Mouse (Mus musculus) central nervous system, embryonic 14 days (tissue): ENCODE results near the gene Tubb1. TPM values are rescaled to one million over a fixed set of nuclear protein-coding genes. Genes with fewer than 3 reads are reported as not detected.

Experiments
- polyA plus RNA-seq: library from polyadenylated mRNA; depleted of rRNA; stranded (reverse); fragments of >200 nt; gene quantifications from 2 replicates; pipeline ENCODE4 v1.2.3, GENCODE M21; 2012; rRNA removed

Tubb1 gene
- 0.81 and 0.83 TPM in 2 replicates for polyA plus RNA-seq

DNA sequence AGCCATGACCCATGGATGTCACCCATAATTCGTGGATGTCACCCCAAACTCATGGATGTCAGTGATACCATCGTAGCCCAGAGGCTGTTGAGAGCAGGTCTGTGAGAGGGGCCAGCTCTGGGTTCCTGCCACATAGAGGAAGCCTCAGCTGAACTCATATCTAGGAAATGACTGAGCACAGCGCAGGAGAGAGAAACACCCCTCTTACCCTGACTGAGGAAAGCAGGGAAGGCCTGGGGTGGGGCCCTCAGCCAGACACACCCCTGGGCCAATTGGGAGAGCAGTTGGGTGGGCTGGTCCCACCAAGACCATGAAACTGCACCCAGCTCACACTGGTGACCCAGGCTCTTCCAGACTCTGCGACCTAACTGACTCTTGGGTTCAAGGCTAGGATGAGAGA is at the start of gene Tubb1:
Tubb1 (plus strand) TSS at position 343 of the 400 bp plus-strand sequence.

DNA sequence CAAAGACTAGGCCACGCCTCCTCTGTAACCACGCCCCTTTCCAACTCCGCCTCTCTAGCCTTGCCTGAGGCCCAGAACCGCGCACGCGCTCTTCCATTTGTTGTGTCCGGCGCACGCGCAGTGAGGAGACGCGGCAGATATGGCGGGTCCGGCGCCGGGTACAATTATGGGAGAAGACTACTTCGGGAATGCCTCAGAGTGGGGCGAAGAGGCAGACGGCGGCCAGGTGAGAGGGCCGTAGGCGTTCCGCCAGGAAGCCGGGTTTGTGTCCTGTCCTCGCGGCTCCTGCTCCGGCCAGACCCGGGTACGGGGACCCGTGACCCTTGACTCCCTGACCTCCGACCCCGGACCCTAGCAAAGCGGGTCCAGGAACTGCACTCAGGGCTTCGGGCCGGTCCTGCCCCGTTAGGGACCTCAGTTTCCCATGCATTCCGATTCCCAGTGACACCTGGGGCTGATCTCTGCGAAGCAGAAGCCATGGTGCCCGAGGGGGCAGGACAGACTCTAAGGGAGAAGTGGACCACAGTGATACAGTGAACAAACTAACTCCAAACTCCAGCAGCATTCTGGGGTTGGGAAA is 34.7 kb upstream of the Tubb1 start, which contains the start of gene Nelfcd:
Nelfcd (plus strand) TSS at position 74 of the 580 bp plus-strand sequence.

DNA sequence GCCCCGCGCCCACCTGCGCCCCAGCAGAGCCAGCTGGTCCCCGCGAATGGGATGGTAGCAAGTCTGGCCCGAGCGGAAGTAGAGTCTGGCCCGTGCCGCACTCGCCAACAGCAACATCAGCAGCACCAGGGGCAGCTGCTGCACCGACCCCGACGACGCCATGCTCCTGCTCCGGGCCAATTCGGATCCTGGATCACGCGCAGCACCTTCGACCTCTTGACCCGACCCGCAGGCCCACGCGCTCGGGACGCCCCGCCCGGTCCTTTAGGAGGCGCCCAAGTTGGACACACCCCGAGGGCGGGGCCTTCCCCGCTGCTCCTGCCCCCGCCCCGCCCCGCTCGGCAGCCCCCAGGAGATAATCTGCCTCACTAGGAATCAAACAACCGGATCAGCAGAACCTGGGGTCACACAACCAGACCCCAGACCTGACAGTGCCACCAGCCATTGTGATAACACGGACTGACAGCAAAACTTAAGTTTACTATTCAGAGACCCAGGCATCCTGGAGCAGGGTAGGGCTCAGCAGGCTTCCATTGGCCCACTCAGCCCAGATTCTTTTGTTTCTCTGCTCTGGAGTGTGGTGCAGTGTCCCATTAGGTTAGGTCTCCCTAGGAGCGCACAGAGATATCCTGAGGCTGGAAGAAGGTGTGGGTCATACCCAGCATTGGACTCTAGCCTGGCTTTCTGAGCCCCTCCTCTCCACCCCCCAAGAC is 11.6 kb upstream of the Tubb1 start, which contains the start of gene Ctsz:
Ctsz (minus strand) TSS at position 303 of the 713 bp plus-strand sequence.

DNA sequence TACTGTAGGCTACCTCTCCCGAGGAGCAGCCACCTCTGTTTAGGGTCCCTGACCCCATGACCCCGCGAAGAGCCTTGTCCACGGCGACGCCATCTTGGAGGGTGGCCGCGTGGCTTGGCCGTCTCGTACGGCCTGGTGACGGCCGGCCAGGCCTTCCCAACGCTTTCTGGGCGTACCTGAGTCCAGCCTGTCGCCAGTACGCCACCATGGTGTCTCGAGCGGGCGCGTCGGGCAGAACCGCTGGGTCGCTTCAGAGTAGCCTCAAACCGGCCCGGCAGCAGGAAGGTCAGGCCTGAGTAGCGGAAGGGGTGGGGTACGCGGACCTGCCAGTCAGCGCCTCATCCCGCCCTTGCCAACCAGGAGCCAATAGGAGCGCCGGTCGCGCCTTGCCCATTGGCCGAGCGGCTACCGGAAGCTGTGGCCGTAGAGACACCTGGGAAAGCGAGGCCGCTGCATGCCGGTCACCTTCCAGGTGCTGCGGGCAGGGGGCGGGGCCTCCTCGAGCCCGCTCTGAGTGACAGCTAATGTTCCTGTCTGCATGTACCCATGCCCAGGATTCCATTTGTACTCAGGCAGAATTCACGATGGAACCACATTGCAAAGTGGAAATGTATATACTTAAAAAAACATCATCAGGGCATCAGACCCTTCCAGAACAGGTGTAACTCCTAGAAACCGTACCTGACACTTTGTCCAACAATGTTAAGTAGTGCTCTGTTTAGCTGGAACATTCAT is 13.5 kb downstream of the Tubb1 start, which contains the start of gene Atp5e:
Atp5e (minus strand) TSS at position 317 of the 735 bp plus-strand sequence.

DNA sequence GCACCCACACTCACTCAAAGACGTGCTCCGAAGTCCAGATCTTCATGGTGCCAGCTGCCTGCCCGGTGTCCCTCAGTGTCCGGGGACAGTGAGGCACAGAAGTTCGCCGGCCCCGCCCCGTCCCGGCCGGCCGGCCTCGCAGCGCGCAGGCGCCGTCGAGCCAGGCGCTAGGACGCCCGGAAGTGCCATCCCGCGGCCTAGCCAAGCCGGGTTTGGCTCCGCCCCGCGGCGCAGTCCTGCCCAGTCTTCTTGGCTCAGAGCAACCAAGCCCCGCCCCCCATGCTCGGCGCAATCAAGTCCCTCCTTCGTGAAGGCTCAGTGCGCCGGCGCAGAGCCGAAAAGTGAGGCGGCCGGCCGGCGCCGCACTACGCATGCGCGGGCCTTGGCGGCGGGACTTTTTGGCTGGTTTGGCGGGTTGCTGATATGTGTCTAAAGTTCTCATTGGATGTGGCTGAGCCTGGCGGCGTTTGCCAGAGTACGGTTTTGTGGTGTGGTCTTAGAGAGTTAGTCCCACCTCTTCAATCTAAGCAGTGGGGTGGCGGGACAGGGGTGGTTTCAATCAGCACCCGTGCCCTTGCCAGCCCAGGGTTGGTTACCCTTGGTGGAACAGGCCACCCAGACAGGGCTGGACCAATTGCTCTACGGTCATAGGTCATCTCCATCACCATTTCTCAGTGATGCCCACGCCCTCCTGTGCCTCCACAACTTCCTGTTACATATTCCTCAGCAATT is 22.5 kb downstream of the Tubb1 start, which contains the start of gene Prelid3b:
Prelid3b (minus strand) TSS at position 264 of the 732 bp plus-strand sequence.

Other genes with a start within 250 kb of the Tubb1 start
- gene Gnas, start 166.4 kb upstream of the Tubb1 start, polyA plus RNA-seq, result 1,719 and 2,092 TPM in 2 replicates
- 1.2 and 2.6 TPM in 2 replicates for gene Gm20721, start 104.0 kb upstream of the Tubb1 start, polyA plus RNA-seq
- 108 and 114 TPM in 2 replicates for gene Nelfcd, start 34.9 kb upstream of the Tubb1 start, polyA plus RNA-seq
- gene Ctsz, start 11.7 kb upstream of the Tubb1 start, polyA plus RNA-seq, result 75.2 and 91.8 TPM in 2 replicates
- gene Atp5e, start 13.4 kb downstream of the Tubb1 start, polyA plus RNA-seq, result 418 and 501 TPM in 2 replicates
- gene Prelid3b, start 22.4 kb downstream of the Tubb1 start, polyA plus RNA-seq, result 84.4 and 92.0 TPM in 2 replicates
- gene Zfp831, start 192.8 kb downstream of the Tubb1 start, polyA plus RNA-seq, result under 0.01 and 0.04 TPM in 2 replicates